Mouse (Mus musculus): ENCODE results near the gene Sf3b3. TPM values are rescaled to one million over a fixed set of nuclear protein-coding genes. Genes with fewer than 3 reads are reported as not detected.

The Sf3b3 gene
- polyA plus RNA-seq, 1 experiment from 2014 or later: 127 TPM

- 56% methylated on average over 7 of the region's 7 CpGs for WGBS (ENCODE audit: insufficient replicate concordance)
Observed at GRCm38 (mm10) chr8:110760280-110760940, 86.2 kb downstream of the Sf3b3 start.

More at GRCm38 (mm10) chr8:110760280-110760940, 86.2 kb downstream of the Sf3b3 start:
- Histone ChIP-seq H3K4me1 (no peaks in the 10 kb centered on the region), H3K27me3 (replicated peaks) (0 out of 2 replicates have a peak, but pooled peaks cover 3% of the 10 kb centered on the region), H3K4me2 (no peak overlapping the region), H3K9me3 (replicated peaks) (no peaks in the 10 kb centered on the region), H3K36me3 (no peaks in the 10 kb centered on the region), H3K9ac (no peak overlapping the region), H3K4me3 (no peak overlapping the region), H3K27ac (no peak overlapping the region)
- no peak for ATAC-seq

Other genes starting within 250 kb of the Sf3b3 start
- 28.3 and 30.5 TPM in 2 replicates for gene Vac14, start 228.2 kb downstream of the Sf3b3 start, polyA plus RNA-seq (2016; fragmentation: Nextera tagmentation; extraction: Ambion mirVana)
- gene Mtss1l, start 125.3 kb downstream of the Sf3b3 start, polyA plus RNA-seq (2016; fragmentation: Nextera tagmentation; extraction: Ambion mirVana): 3.7 and 3.9 TPM in 2 replicates
- gene Il34, start 40.9 kb downstream of the Sf3b3 start, polyA plus RNA-seq (2016; fragmentation: Nextera tagmentation; extraction: Ambion mirVana): not detected in 2 replicates
- gene Cog4, start 187 bp downstream of the Sf3b3 start, polyA plus RNA-seq (2016; fragmentation: Nextera tagmentation; extraction: Ambion mirVana): 43.1 and 45.1 TPM in 2 replicates
- 5.1 and 5.7 TPM in 2 replicates for gene Fuk, start 55.7 kb upstream of the Sf3b3 start, polyA plus RNA-seq (2016; fragmentation: Nextera tagmentation; extraction: Ambion mirVana)
- gene St3gal2, start 73.1 kb upstream of the Sf3b3 start, polyA plus RNA-seq (2016; fragmentation: Nextera tagmentation; extraction: Ambion mirVana): 36.7 and 40.3 TPM in 2 replicates
- 15.3 TPM in 2 replicates for gene Ddx19a, start 151.0 kb upstream of the Sf3b3 start, polyA plus RNA-seq (2016; fragmentation: Nextera tagmentation; extraction: Ambion mirVana)
- 4.5 and 4.9 TPM in 2 replicates for gene Ddx19b, start 185.0 kb upstream of the Sf3b3 start, polyA plus RNA-seq (2016; fragmentation: Nextera tagmentation; extraction: Ambion mirVana)
- gene Aars, start 186.4 kb upstream of the Sf3b3 start, polyA plus RNA-seq (2016; fragmentation: Nextera tagmentation; extraction: Ambion mirVana): 82.8 and 84.2 TPM in 2 replicates
- 23.2 and 25.6 TPM in 2 replicates for gene Exosc6, start 209.6 kb upstream of the Sf3b3 start, polyA plus RNA-seq (2016; fragmentation: Nextera tagmentation; extraction: Ambion mirVana)
- not detected in 2 replicates for gene Clec18a, start 245.6 kb upstream of the Sf3b3 start, polyA plus RNA-seq (2016; fragmentation: Nextera tagmentation; extraction: Ambion mirVana)
- 5.1 and 5.5 TPM in 2 replicates for gene Pdpr, start 247.8 kb upstream of the Sf3b3 start, polyA plus RNA-seq (2016; fragmentation: Nextera tagmentation; extraction: Ambion mirVana)

Data from liver, embryonic 12.5 days (tissue).